Comparison of ENCODE assay signal across 8 mouse cellular contexts in genomic region chr1:20554398-20554797, GRCm38 (mm10).
DNase-seq lines count a peak whose midpoint lies in the region; ATAC-seq and TF ChIP-seq lines count a peak whose summit lies in the region.

No protein-coding gene starts in this region.

- 18% methylated on average over 6 of the region's 6 CpGs for WGBS in heart, postnatal 0 days
- WGBS in hindbrain, embryonic 10.5 days, result 33% methylated on average over 6 of the region's 6 CpGs
- WGBS in midbrain, embryonic 16.5 days, result 21% methylated on average over 6 of the region's 6 CpGs

- H3K27ac ChIP-seq in heart, postnatal 0 days (ENCODE audit: low read depth), result no peak overlapping the region
- H3K27ac ChIP-seq in ES-E14 (ENCODE audit: insufficient read depth, low read depth, low read length, poor library complexity, severe bottlenecking), result no peak overlapping the region
- H3K27ac ChIP-seq in hindbrain, embryonic 10.5 days, result no peak overlapping the region
- no peak overlapping the region for H3K27ac ChIP-seq in midbrain, embryonic 16.5 days (ENCODE audit: low read length)

- in situ Hi-C loops in ES-E14 (cut with MboI; ENCODE audit: low sequenced_read_pairs in 2 of 2, unreplicated experiment in 2 of 2), result no loop called here

- peak; percentile 54 for TF ChIP-seq CTCF in heart, postnatal 0 days (IDR thresholded peaks at IDR 0.05; ENCODE audit: low read depth)

- no peak overlapping the region for H3K4me2 ChIP-seq in heart, postnatal 0 days (ENCODE audit: low read depth, low read length)
- no peak overlapping the region for H3K4me2 ChIP-seq in midbrain, embryonic 16.5 days (ENCODE audit: low read length)

- no peak for DNase-seq in heart, postnatal 0 days (ENCODE audit: low spot score)
- DNase-seq in heart, adult 11 months, result no peak
- DNase-seq in ES-E14 (ENCODE audit: low read depth, low spot score), result peak; percentile 22
- DNase-seq in hindbrain, embryonic 10.5 days (ENCODE audit: low spot score), result peak; percentile 44
- peak; percentile 31 to 42 for DNase-seq in layer of hippocampus, postnatal 36 days
- no peak for DNase-seq in natural killer cell, adult 2 months (ENCODE audit: low spot score in 2 of 2)

- ATAC-seq in heart, postnatal 0 days (ENCODE audit: insufficient read depth, low read depth), result no peak
- peak; percentile 73; the same call in 1 of the 2 replicates for ATAC-seq in common myeloid progenitor, adult 5-6 weeks (replicated peaks; ENCODE audit: low read depth, poor library complexity, severe bottlenecking)
- peak; percentile 71; the same call in 1 of the 2 replicates for ATAC-seq in midbrain, embryonic 16.5 days

- H3K4me3 ChIP-seq in heart, postnatal 0 days (ENCODE audit: low read depth, low read length), result no peak overlapping the region
- no peak overlapping the region for H3K4me3 ChIP-seq in ES-E14 (ENCODE audit: insufficient read depth in 1 of 2, low read depth in 1 of 2, low read length in 2 of 2, poor library complexity in 1 of 2, severe bottlenecking in 1 of 2)
- H3K4me3 ChIP-seq in hindbrain, embryonic 10.5 days, result no peak overlapping the region
- H3K4me3 ChIP-seq in midbrain, embryonic 16.5 days (ENCODE audit: low read depth, low read length), result no peak overlapping the region

- H3K9ac ChIP-seq in heart, postnatal 0 days (replicated peaks; ENCODE audit: low read depth, low read length), result no peak overlapping the region
- no peak overlapping the region for H3K9ac ChIP-seq in ES-E14 (ENCODE audit: insufficient read depth, low read depth, low read length, poor library complexity, severe bottlenecking)
- no peak overlapping the region for H3K9ac ChIP-seq in midbrain, embryonic 16.5 days (ENCODE audit: low read depth, low read length)

- no peaks in the 10 kb centered on the region for H3K9me3 ChIP-seq in heart, postnatal 0 days (replicated peaks; ENCODE audit: control insufficient read depth, low read length)
- no peaks in the 10 kb centered on the region for H3K9me3 ChIP-seq in ES-E14 (ENCODE audit: control insufficient read depth, insufficient read depth, low read depth, low read length)
- H3K9me3 ChIP-seq in hindbrain, embryonic 10.5 days, result no peaks in the 10 kb centered on the region
- H3K9me3 ChIP-seq in midbrain, embryonic 16.5 days (replicated peaks; ENCODE audit: control insufficient read depth, low read length, poor library complexity, severe bottlenecking), result no peaks in the 10 kb centered on the region

- no peaks in the 10 kb centered on the region for H3K27me3 ChIP-seq in heart, postnatal 0 days (ENCODE audit: control insufficient read depth, insufficient read depth, low read length)
- no peaks in the 10 kb centered on the region for H3K27me3 ChIP-seq in hindbrain, embryonic 10.5 days (ENCODE audit: insufficient read depth, poor library complexity, severe bottlenecking)
- no peaks in the 10 kb centered on the region for H3K27me3 ChIP-seq in midbrain, embryonic 16.5 days (ENCODE audit: control insufficient read depth, insufficient read depth, low read depth, low read length)

- H3K36me3 ChIP-seq in heart, postnatal 0 days (replicated peaks; ENCODE audit: control insufficient read depth, insufficient read depth, low read length), result no peaks in the 10 kb centered on the region
- no peaks in the 10 kb centered on the region for H3K36me3 ChIP-seq in ES-E14 (ENCODE audit: control insufficient read depth, insufficient read depth, low read length, poor library complexity, severe bottlenecking)
- H3K36me3 ChIP-seq in hindbrain, embryonic 10.5 days, result no peaks in the 10 kb centered on the region
- no peaks in the 10 kb centered on the region for H3K36me3 ChIP-seq in midbrain, embryonic 16.5 days (ENCODE audit: control insufficient read depth, insufficient read depth, low read length)

- TF ChIP-seq EP300 in heart, postnatal 0 days (IDR thresholded peaks at IDR 0.05; ENCODE audit: low read depth), result no peak

- no peaks in the 10 kb centered on the region for H3K4me1 ChIP-seq in heart, postnatal 0 days (ENCODE audit: control insufficient read depth, insufficient read depth)
- no peaks in the 10 kb centered on the region for H3K4me1 ChIP-seq in ES-E14 (ENCODE audit: control insufficient read depth in 2 of 2, insufficient read depth in 2 of 2, low read length in 2 of 2, poor library complexity in 1 of 2)
- no peaks in the 10 kb centered on the region for H3K4me1 ChIP-seq in hindbrain, embryonic 10.5 days (replicated peaks)
- no peaks in the 10 kb centered on the region for H3K4me1 ChIP-seq in midbrain, embryonic 16.5 days (ENCODE audit: control insufficient read depth, insufficient read depth, low read length)

TF ChIP-seq in ES-E14, 5 proteins besides CTCF, POLR2A, EP300 and RAD21:
- 0 out of 2 replicates have a peak, but pooled peaks have one; percentile 14 for TF ChIP-seq ZC3H11A (IDR thresholded peaks at IDR 0.05; ENCODE audit: borderline replicate concordance, low read depth, low read length)
- TF ChIP-seq ZNF384 (IDR thresholded peaks at IDR 0.05; ENCODE audit: low read depth, low read length), result no peak

Comparison
In these comparisons a context has a peak if more than half of its experiments do, and no peak if none do; other contexts are left out.
1. DNase-seq: peak in ES-E14 (single experiment), hindbrain, embryonic 10.5 days (single experiment) and layer of hippocampus, postnatal 36 days (2 of 2); none in heart, postnatal 0 days (single experiment), heart, adult 11 months (single experiment) and natural killer cell, adult 2 months (0 of 2).